Mouse (Mus musculus) C3H10T1/2 (cell line): ENCODE data around the gene Vangl2. TPM values are rescaled to one million over a fixed set of nuclear protein-coding genes. Genes with fewer than 3 reads are reported as not detected.

Source experiments
- polyA plus RNA-seq, 2 experiments: library from polyadenylated mRNA; unstranded; fragments of >200 nt; fragmentation: generic; extraction: Trizol; gene quantifications; one replicate each; pipeline ENCODE4 v1.2.1; 2012; ENCODE audit warnings: missing spikeins in 2 of 2

Vangl2 gene
- polyA plus RNA-seq = 1 to 10 TPM; 1.4 to 5.0 TPM

GRCm38 (mm10) chr1:172028394-172029275, at the start of gene Vangl2:
Gene Vangl2 (minus strand): TSS chr1:172028444.

GRCm38 (mm10) chr1:172057491-172057921, 29.3 kb upstream of the Vangl2 start, which contains the start of gene Nhlh1:
Gene Nhlh1 (minus strand): TSS chr1:172057573.

Other genes starting within 250 kb of the Vangl2 start
- not detected for gene Cd84, start 188.7 kb downstream of the Vangl2 start, polyA plus RNA-seq
- gene Gm10521, start 132.8 kb downstream of the Vangl2 start, polyA plus RNA-seq = not detected
- gene Slamf6, start 110.9 kb downstream of the Vangl2 start, polyA plus RNA-seq = under 1 TPM in 1 of 2 experiments, not detected in 1; under 0.01 TPM
- not detected for gene Nhlh1, start 29.1 kb upstream of the Vangl2 start, polyA plus RNA-seq
- gene Copa, start 54.1 kb upstream of the Vangl2 start, polyA plus RNA-seq = 100 to 1,000 TPM in 1 of 2 experiments, 10 to 100 TPM in 1; 49.1 to 154 TPM
- 10 to 100 TPM in 1 of 2 experiments, 1 to 10 TPM in 1; 9.3 to 52.9 TPM for gene Ncstn, start 54.4 kb upstream of the Vangl2 start, polyA plus RNA-seq
- gene Pex19, start 98.3 kb upstream of the Vangl2 start, polyA plus RNA-seq = 10 to 100 TPM; 22.3 to 50.0 TPM
- 10 to 100 TPM in 1 of 2 experiments, 1 to 10 TPM in 1; 8.8 to 50.5 TPM for gene Dcaf8, start 119.6 kb upstream of the Vangl2 start, polyA plus RNA-seq
- gene Pea15a, start 178.4 kb upstream of the Vangl2 start, polyA plus RNA-seq = 10 to 100 TPM; 38.3 to 71.0 TPM
- gene Casq1, start 191.4 kb upstream of the Vangl2 start, polyA plus RNA-seq = under 1 TPM; 0.02 to 0.40 TPM
- not detected for gene Atp1a4, start 230.0 kb upstream of the Vangl2 start, polyA plus RNA-seq
- gene Igsf8, start 233.2 kb upstream of the Vangl2 start, polyA plus RNA-seq = 10 to 100 TPM; 24.5 to 59.9 TPM